Mouse (Mus musculus): ENCODE data around the gene Gm10409. TPM values are rescaled to one million over a fixed set of nuclear protein-coding genes. Genes with fewer than 3 reads are reported as not detected.
"Not testable (repeated sequence)": the region's sequence is repeated elsewhere in the genome, so short reads cannot be mapped to it uniquely, and the experiment has no call there.

Gm10409 gene
- 19.9 and 23.2 TPM in 2 replicates for polyA plus RNA-seq (2015; fragmentation: Nextera tagmentation; extraction: Ambion mirVana)

DNA sequence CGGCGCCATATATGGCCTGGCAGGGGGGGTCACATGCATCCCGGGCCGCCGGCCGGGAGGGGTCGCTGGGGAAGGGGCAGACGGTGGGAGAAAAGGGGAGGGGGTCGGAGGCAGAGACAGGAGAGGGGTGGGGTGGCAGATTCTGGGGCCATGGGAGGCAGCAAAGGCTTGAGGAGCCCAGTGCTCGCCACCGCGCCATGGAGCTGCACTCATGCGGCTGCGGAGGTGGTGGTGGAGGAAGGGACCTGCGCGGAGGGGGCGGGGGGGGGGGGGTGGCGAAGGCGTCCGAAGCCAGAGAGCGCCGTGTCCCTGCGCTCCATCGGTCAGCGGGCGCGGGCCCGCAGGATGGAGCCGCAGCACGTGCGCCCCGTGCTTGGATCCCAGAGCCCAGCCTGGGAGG lies at the start of gene Gm10409:
TSS of gene Gm10409 (plus strand) at position 301 of the 400 bp plus-strand sequence.
- H3K36me3 ChIP-seq (ENCODE audit: control insufficient read depth, insufficient read depth, low read length); H3K27ac ChIP-seq (ENCODE audit: low read depth, low read length); H3K4me3 ChIP-seq (ENCODE audit: low read length); H3K4me2 ChIP-seq (ENCODE audit: low read length); H3K4me1 ChIP-seq (ENCODE audit: control insufficient read depth, insufficient read depth, low read depth, low read length); H3K9ac ChIP-seq (ENCODE audit: low read depth, low read length); ATAC-seq; H3K27me3 ChIP-seq (replicated peaks; ENCODE audit: control insufficient read depth, insufficient read depth, low read length); H3K9me3 ChIP-seq (ENCODE audit: control insufficient read depth, low read length): not testable (repeated sequence)
- no CpG with 5 or more reads among the region's 32 CpGs for WGBS

GRCm38 (mm10) chr14:3394793-3395192 lies 17.6 kb upstream of the Gm10409 start, which contains the start of gene Gm10413:
Gene Gm10413, plus strand, starts transcription at chr14:3395093.
- not testable (repeated sequence) for H3K9ac ChIP-seq (ENCODE audit: low read depth, low read length); H3K27me3 ChIP-seq (replicated peaks; ENCODE audit: control insufficient read depth, insufficient read depth, low read length); H3K9me3 ChIP-seq (ENCODE audit: control insufficient read depth, low read length); H3K4me1 ChIP-seq (ENCODE audit: control insufficient read depth, insufficient read depth, low read depth, low read length); H3K36me3 ChIP-seq (ENCODE audit: control insufficient read depth, insufficient read depth, low read length); H3K4me2 ChIP-seq (ENCODE audit: low read length); H3K27ac ChIP-seq (ENCODE audit: low read depth, low read length); H3K4me3 ChIP-seq (ENCODE audit: low read length); ATAC-seq
- no CpG with 5 or more reads among the region's 2 CpGs for WGBS

DNA sequence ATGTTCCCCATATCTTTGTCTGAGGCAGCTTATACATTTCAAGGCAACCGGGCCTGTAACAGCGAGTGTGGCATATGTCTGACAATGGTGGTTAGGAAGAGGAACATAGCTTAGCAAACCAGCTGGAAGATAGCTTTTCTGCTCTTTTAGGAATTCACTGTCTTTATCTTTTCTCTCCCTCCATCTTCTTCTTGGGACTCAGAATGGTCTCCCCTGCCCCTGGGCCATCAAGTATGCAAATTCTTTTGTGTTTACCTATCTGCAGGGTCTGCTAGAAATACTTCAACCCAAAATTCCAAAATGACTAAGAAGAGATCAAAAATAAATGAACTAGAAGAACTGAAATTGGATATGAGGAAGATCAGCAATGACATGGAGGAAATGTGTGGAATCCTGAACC lies 15.4 kb downstream of the Gm10409 start, which contains the start of gene Gm3005:
TSS of gene Gm3005 (plus strand) at position 301 of the 400 bp plus-strand sequence.
- no CpG with 5 or more reads among the region's 2 CpGs for WGBS
- not testable (repeated sequence) for H3K4me1 ChIP-seq (ENCODE audit: control insufficient read depth, insufficient read depth, low read depth, low read length); H3K9me3 ChIP-seq (ENCODE audit: control insufficient read depth, low read length); ATAC-seq; H3K4me2 ChIP-seq (ENCODE audit: low read length); H3K27ac ChIP-seq (ENCODE audit: low read depth, low read length); H3K9ac ChIP-seq (ENCODE audit: low read depth, low read length); H3K4me3 ChIP-seq (ENCODE audit: low read length); H3K36me3 ChIP-seq (ENCODE audit: control insufficient read depth, insufficient read depth, low read length); H3K27me3 ChIP-seq (replicated peaks; ENCODE audit: control insufficient read depth, insufficient read depth, low read length)

DNA sequence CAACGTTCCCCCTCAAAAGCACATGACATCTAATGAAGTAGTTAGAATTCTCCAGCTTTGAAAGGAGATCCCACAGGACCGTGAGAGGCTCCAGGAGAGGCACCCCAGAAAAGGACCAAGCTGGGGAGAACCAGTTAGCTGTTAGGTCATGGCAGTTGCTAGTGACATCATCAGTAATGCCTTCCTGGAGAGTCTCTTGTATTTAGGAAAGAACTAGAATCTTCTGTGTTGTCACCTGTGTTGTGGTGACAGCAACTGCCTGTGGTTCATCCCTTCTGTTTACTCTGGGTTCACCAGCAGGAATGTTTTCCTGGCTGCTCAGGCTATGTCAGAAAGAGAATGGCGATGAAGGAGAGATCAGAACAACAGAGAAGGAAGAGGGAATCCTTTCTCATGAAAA lies 36.7 kb downstream of the Gm10409 start, which contains the start of gene Gm10408:
TSS of gene Gm10408 (plus strand) at position 301 of the 400 bp plus-strand sequence.
- not testable (repeated sequence) for H3K27me3 ChIP-seq (replicated peaks; ENCODE audit: control insufficient read depth, insufficient read depth, low read length); H3K9ac ChIP-seq (ENCODE audit: low read depth, low read length); H3K9me3 ChIP-seq (ENCODE audit: control insufficient read depth, low read length); H3K36me3 ChIP-seq (ENCODE audit: control insufficient read depth, insufficient read depth, low read length); ATAC-seq; H3K4me1 ChIP-seq (ENCODE audit: control insufficient read depth, insufficient read depth, low read depth, low read length); H3K27ac ChIP-seq (ENCODE audit: low read depth, low read length); H3K4me2 ChIP-seq (ENCODE audit: low read length); H3K4me3 ChIP-seq (ENCODE audit: low read length)
- no CpG with 5 or more reads among the region's 3 CpGs for WGBS

Other genes with a start within 250 kb of the Gm10409 start
- gene Gm5795, start 224.4 kb upstream of the Gm10409 start, polyA plus RNA-seq (2015; fragmentation: Nextera tagmentation; extraction: Ambion mirVana), result 0.21 and 0.26 TPM in 2 replicates
- 35.8 and 39.9 TPM in 2 replicates for gene D830030K20Rik, start 204.1 kb upstream of the Gm10409 start, polyA plus RNA-seq (2015; fragmentation: Nextera tagmentation; extraction: Ambion mirVana)
- 0.21 TPM in 1 of 2 replicates, not detected in the other for gene Gm2956, start 80.0 kb upstream of the Gm10409 start, polyA plus RNA-seq (2015; fragmentation: Nextera tagmentation; extraction: Ambion mirVana)
- not detected in 2 replicates for gene Gm10413, start 17.5 kb upstream of the Gm10409 start, polyA plus RNA-seq (2015; fragmentation: Nextera tagmentation; extraction: Ambion mirVana)
- gene Gm3005, start 15.5 kb downstream of the Gm10409 start, polyA plus RNA-seq (2015; fragmentation: Nextera tagmentation; extraction: Ambion mirVana), result 11.2 and 13.9 TPM in 2 replicates
- 0.12 TPM in 1 of 2 replicates, not detected in the other for gene Gm10408, start 36.8 kb downstream of the Gm10409 start, polyA plus RNA-seq (2015; fragmentation: Nextera tagmentation; extraction: Ambion mirVana)
- not detected in 2 replicates for gene Gm3012, start 221.9 kb downstream of the Gm10409 start, polyA plus RNA-seq (2015; fragmentation: Nextera tagmentation; extraction: Ambion mirVana)
- 19.9 and 23.2 TPM in 2 replicates for gene Gm3020, start 239.4 kb downstream of the Gm10409 start, polyA plus RNA-seq (2015; fragmentation: Nextera tagmentation; extraction: Ambion mirVana)

All from hindbrain, embryonic 16.5 days (tissue).